Mouse (Mus musculus): ENCODE data around the gene Plscr5. TPM values are rescaled to one million over a fixed set of nuclear protein-coding genes. Genes with fewer than 3 reads are reported as not detected.
"Not testable (repeated sequence)": the region's sequence is repeated elsewhere in the genome, so short reads cannot be mapped to it uniquely, and the experiment has no call there.

Plscr5 gene
- polyA plus RNA-seq (2016; fragmentation: Nextera tagmentation; extraction: Ambion mirVana) = not detected in 2 replicates

DNA sequence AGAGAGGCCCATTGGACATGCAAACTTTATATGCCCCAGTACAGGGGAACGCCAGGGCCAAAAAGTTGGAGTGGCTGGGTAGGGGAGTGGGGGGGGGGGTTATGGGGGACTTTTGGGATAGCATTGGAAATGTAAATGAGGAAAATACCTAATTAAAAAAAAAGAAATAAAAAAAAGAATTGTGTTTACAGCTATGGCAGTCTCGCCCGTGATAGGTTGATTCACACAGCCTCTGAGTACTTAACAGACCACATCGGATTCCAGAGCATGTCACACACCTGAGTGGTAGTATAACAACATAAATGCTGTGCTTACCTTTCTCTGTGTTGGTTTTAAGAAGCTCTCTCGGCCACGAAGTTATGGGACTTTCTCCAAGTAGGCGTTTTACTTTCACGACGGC is at the start of gene Plscr5:
TSS of gene Plscr5 (plus strand) at position 301 of the 400 bp plus-strand sequence.
- H3K4me2 ChIP-seq (replicated peaks); H3K9me3 ChIP-seq; H3K36me3 ChIP-seq; H3K27me3 ChIP-seq; H3K4me3 ChIP-seq; H3K4me1 ChIP-seq; H3K27ac ChIP-seq (replicated peaks); H3K9ac ChIP-seq (replicated peaks); ATAC-seq (ENCODE audit: low FRiP score, low read depth): not testable (repeated sequence)
- 78% methylated on average over 9 of the region's 9 CpGs for WGBS

GRCm38 (mm10) chr9:92147555-92148248 is 45.0 kb upstream of the Plscr5 start:
- peak; percentile 79 for ATAC-seq (ENCODE audit: low FRiP score, low read depth)
- H3K27me3 ChIP-seq = no peaks in the 10 kb centered on the region
- no peak overlapping the region for H3K4me2 ChIP-seq (replicated peaks)
- H3K27ac ChIP-seq (replicated peaks) = no peak overlapping the region
- no peaks in the 10 kb centered on the region for H3K4me1 ChIP-seq
- H3K9me3 ChIP-seq = no peaks in the 10 kb centered on the region
- H3K4me3 ChIP-seq = no peak overlapping the region
- H3K9ac ChIP-seq (replicated peaks) = no peak overlapping the region
- WGBS = 23% methylated on average over 7 of the region's 7 CpGs
- no peaks in the 10 kb centered on the region for H3K36me3 ChIP-seq

DNA sequence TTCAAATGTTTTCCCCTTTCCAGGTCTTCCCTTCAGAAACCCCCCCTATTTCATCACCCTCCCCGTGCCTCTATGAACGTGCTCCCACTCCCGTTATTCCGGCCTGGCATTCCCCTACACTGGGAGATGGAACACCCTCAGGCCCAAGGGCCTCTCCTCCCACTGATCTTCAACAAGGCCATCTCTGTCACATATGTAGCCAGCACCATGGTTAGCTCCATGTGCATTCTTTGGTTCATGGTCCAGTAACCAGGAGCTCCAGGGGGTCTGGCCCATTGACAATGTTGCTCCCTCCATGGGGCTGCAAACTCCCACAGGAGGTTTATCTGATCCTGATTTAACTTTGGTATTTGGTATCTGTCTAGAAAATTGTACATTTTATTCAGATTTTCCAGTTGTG is 30.5 kb upstream of the Plscr5 start:
- no peaks in the 10 kb centered on the region for H3K36me3 ChIP-seq
- H3K4me1 ChIP-seq = no peaks in the 10 kb centered on the region
- H3K4me3 ChIP-seq = no peak overlapping the region
- no peak for ATAC-seq (ENCODE audit: low FRiP score, low read depth)
- H3K9me3 ChIP-seq = no peaks in the 10 kb centered on the region
- H3K27me3 ChIP-seq = no peaks in the 10 kb centered on the region
- H3K9ac ChIP-seq (replicated peaks) = no peak overlapping the region
- 67% methylated on average over 4 of the region's 4 CpGs for WGBS
- no peak overlapping the region for H3K27ac ChIP-seq (replicated peaks)
- H3K4me2 ChIP-seq (replicated peaks) = no peak overlapping the region

DNA sequence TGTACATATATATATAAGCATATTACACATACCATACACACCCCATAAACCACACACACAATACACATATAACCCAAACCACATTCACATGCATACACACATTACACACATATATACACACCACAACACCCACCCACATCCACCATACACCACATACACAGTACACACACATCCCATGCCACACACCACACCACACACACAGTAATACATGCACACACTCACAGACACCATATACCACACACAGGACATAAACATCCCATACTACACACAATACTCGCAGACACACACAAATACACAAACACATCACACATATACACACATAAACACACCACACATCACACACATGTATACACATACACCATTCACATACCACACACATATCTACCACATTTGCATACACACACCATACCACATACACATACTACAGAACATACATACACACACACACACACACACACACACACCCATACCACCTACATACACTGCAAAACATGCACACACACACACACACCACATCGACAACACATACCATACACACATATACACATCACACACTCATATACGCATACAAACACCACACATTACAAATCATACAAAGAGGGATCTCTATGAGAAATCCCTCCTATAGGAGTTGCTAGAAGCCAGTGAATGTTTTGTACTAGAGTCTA is 19.3 kb upstream of the Plscr5 start:
- H3K27ac ChIP-seq (replicated peaks) = peak overlapping the region; percentile 10; the same call in 1 of the 2 replicates

GRCm38 (mm10) chr9:92174176-92175075 is 18.3 kb upstream of the Plscr5 start:
- Histone ChIP-seq H3K4me2 (replicated peaks) (peak overlapping the region; percentile 22), H3K4me3 (no peak overlapping the region)

More for the DNA sequence above, 19.3 kb upstream of the Plscr5 start:
- H3K4me3 ChIP-seq = no peak overlapping the region
- WGBS = 85% methylated on average over 3 of the region's 3 CpGs
- H3K36me3 ChIP-seq = no peaks in the 10 kb centered on the region
- H3K9ac ChIP-seq (replicated peaks) = no peak overlapping the region
- H3K27me3 ChIP-seq = peaks cover 7% of the 10 kb centered on the region
- peaks cover 4% of the 10 kb centered on the region; the same call in 1 of the 2 replicates for H3K4me1 ChIP-seq
- H3K9me3 ChIP-seq = no peaks in the 10 kb centered on the region
- ATAC-seq (ENCODE audit: low FRiP score, low read depth) = peak; percentile 53
- H3K4me2 ChIP-seq (replicated peaks) = no peak overlapping the region

DNA sequence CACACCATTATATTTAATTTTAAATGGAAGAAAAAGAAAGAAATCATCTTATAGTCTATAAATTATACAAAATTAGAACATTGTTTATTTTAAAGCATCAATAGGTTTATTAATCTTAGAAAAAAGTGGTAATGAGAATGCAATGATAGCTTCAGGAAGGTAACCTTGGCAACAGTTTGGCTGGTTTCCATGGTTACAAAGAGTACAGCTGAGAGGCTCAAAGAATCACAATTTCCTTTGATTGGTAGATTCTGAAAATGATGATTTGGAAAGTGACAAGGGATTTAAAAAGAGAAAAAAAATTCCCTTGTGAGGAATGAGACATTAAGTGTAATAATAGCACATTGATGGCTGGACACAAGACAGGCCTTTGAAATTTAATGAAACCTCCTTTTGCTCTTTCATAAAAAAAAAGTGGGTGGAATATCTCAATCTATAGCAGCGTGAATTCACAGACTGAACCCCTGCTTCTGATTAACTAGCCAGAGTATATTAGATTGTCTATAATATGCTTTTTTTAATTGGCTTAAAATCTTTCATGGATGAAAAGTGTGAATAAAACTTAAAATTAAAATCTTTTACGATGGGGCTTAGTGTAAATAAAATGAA is 13.8 kb upstream of the Plscr5 start:
- H3K9ac ChIP-seq (replicated peaks) = no peak overlapping the region
- WGBS = 42% methylated on average over 2 of the region's 2 CpGs
- 0 out of 2 replicates have a peak, but pooled peaks cover 4% of the 10 kb centered on the region for H3K9me3 ChIP-seq
- no peak overlapping the region for H3K4me2 ChIP-seq (replicated peaks)
- ATAC-seq (ENCODE audit: low FRiP score, low read depth) = peak; percentile 71
- no peak overlapping the region for H3K4me3 ChIP-seq
- H3K27me3 ChIP-seq = peaks cover 3% of the 10 kb centered on the region
- H3K4me1 ChIP-seq = 0 out of 2 replicates have a peak, but pooled peaks cover 6% of the 10 kb centered on the region
- no peak overlapping the region for H3K27ac ChIP-seq (replicated peaks)
- no peaks in the 10 kb centered on the region for H3K36me3 ChIP-seq

More at GRCm38 (mm10) chr9:92174176-92175075, 18.3 kb upstream of the Plscr5 start:
- H3K36me3 ChIP-seq = no peaks in the 10 kb centered on the region
- H3K9ac ChIP-seq (replicated peaks) = no peak overlapping the region
- peaks cover 6% of the 10 kb centered on the region; the same call in 1 of the 2 replicates for H3K4me1 ChIP-seq
- H3K27me3 ChIP-seq = peaks cover 7% of the 10 kb centered on the region
- H3K9me3 ChIP-seq = no peaks in the 10 kb centered on the region
- WGBS = 19% methylated on average over 15 of the region's 15 CpGs
- ATAC-seq (ENCODE audit: low FRiP score, low read depth) = peak; percentile 89
- H3K27ac ChIP-seq (replicated peaks) = peak overlapping the region; percentile 61; the same call in 1 of the 2 replicates

- Histone ChIP-seq H3K4me1 (no peaks in the 10 kb centered on the region), H3K27ac (replicated peaks) (no peak overlapping the region), H3K4me3 (no peak overlapping the region), H3K4me2 (replicated peaks) (no peak overlapping the region), H3K9me3 (no peaks in the 10 kb centered on the region), H3K36me3 (no peaks in the 10 kb centered on the region), H3K9ac (replicated peaks) (no peak overlapping the region), H3K27me3 (no peaks in the 10 kb centered on the region)
- 82% methylated on average over 2 of the region's 2 CpGs for WGBS
- no peak for ATAC-seq (ENCODE audit: low FRiP score, low read depth)
These were observed 1.4 kb upstream of the Plscr5 start for GRCm38 (mm10) chr9:92191295-92191694.

DNA sequence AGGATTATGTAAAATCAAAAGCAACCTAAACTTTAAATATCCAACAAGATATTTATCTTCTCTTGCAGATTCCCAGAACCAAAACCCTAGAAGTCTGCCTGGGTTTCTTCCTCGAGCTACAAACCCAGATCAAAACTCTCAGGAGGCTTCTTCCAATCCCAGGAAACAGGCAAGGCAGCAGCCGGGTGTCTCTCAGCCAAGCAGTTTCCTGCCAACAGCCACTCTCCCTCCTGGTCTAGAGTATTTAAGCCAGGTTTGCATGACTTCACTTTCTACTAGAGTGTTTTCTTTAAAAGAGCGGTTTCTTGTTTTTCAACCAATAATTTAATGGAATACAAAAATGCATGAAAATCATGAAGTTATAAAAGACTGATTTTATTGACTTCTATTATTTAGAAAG is 5.7 kb downstream of the Plscr5 start:
- H3K36me3 ChIP-seq = no peaks in the 10 kb centered on the region
- H3K4me2 ChIP-seq (replicated peaks) = no peak overlapping the region
- H3K4me3 ChIP-seq = no peak overlapping the region
- no peaks in the 10 kb centered on the region for H3K27me3 ChIP-seq
- H3K9me3 ChIP-seq = no peaks in the 10 kb centered on the region
- no peaks in the 10 kb centered on the region for H3K4me1 ChIP-seq
- no peak for ATAC-seq (ENCODE audit: low FRiP score, low read depth)
- 79% methylated on average over 3 of the region's 3 CpGs for WGBS
- H3K27ac ChIP-seq (replicated peaks) = no peak overlapping the region
- H3K9ac ChIP-seq (replicated peaks) = no peak overlapping the region

DNA sequence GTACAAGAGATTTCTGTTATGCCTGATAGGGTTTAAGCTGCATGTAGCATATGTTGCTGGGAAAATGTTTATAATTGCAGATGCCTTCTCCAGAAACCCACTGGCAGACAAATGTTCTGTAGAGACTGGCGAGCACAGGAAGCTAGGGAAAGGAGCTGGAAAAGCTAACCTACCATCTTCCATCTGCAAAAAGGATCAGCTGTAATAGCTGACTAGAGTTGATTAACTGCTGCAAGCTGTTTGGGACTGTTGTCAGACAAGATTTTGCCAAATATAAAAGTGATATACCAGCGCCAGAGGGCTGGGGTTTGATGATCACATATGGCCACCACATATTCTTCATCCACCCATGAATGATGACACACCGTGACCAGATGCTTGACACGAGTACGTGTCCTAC is 6.8 kb downstream of the Plscr5 start:
- WGBS = 89% methylated on average over 5 of the region's 5 CpGs
- Histone ChIP-seq H3K9ac (replicated peaks) (no peak overlapping the region), H3K9me3 (no peaks in the 10 kb centered on the region), H3K4me2 (replicated peaks) (no peak overlapping the region), H3K36me3 (no peaks in the 10 kb centered on the region), H3K4me1 (no peaks in the 10 kb centered on the region), H3K27ac (replicated peaks) (no peak overlapping the region), H3K4me3 (no peak overlapping the region), H3K27me3 (no peaks in the 10 kb centered on the region)
- no peak for ATAC-seq (ENCODE audit: low FRiP score, low read depth)

DNA sequence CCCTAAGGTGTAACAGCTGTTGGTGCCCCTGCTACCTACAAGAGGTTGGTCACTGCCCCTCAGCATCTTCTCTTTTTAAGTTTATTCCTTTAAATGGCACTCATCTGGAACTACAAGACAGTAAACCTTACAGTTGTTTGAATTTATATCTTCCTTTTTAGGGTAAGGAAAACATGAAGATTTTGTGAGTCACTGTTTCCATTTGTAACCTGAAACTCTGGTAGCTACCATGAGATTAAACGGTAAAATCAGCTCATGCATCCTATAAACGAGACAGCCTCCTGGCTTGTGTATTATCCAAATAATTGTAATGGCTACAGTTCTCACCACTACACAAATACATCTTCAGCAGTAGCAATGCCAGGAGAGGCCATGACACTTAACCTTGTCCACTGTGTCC is 11.7 kb downstream of the Plscr5 start:
- WGBS = 62% methylated on average over 2 of the region's 2 CpGs
- no peak for ATAC-seq (ENCODE audit: low FRiP score, low read depth)
- H3K36me3 ChIP-seq = no peaks in the 10 kb centered on the region
- no peaks in the 10 kb centered on the region for H3K4me1 ChIP-seq
- H3K4me2 ChIP-seq (replicated peaks) = no peak overlapping the region
- no peak overlapping the region for H3K9ac ChIP-seq (replicated peaks)
- H3K27ac ChIP-seq (replicated peaks) = no peak overlapping the region
- H3K4me3 ChIP-seq = no peak overlapping the region
- H3K27me3 ChIP-seq = no peaks in the 10 kb centered on the region
- no peaks in the 10 kb centered on the region for H3K9me3 ChIP-seq

DNA sequence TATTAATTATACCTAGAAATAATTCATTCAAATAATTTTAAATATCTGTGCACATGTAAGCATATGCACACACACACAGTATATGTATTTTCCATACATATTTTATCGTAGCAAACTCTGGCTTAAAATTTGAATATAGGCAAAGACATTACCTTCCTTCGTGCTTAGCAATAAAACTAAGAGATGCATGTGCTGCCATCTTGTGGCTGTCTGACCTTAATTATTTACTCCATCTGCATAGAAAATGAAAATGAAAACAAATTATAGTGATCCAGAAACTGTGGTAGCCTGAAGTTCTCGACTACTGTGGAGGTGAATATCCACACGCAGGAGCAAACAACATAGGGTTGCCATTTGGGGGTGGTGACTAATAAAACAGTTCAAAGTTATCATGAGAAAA is 14.6 kb downstream of the Plscr5 start:
- no peaks in the 10 kb centered on the region for H3K36me3 ChIP-seq
- H3K4me3 ChIP-seq = no peak overlapping the region
- no peak overlapping the region for H3K27ac ChIP-seq (replicated peaks)
- peak; percentile 68 for ATAC-seq (ENCODE audit: low FRiP score, low read depth)
- H3K9ac ChIP-seq (replicated peaks) = no peak overlapping the region
- H3K9me3 ChIP-seq = no peaks in the 10 kb centered on the region
- 56% methylated on average over 4 of the region's 4 CpGs for WGBS
- no peak overlapping the region for H3K4me2 ChIP-seq (replicated peaks)
- no peaks in the 10 kb centered on the region for H3K27me3 ChIP-seq
- no peaks in the 10 kb centered on the region for H3K4me1 ChIP-seq

Data from midbrain, embryonic 12.5 days (tissue).